Mouse (Mus musculus) liver, embryonic 12.5 days (tissue): ENCODE data around the gene Cd47. TPM values are rescaled to one million over a fixed set of nuclear protein-coding genes. Genes with fewer than 3 reads are reported as not detected.
A peak's percentile ranks its signal among the peaks of the same experiment; 100 is the strongest.

ENCODE experiments used
- ATAC-seq: fragments of 200-750 bp; cut with Nextera tagmentation; 2 replicates; pipeline ENCODE4 v1.8.0; 2017; ENCODE audit warnings: moderate number of reproducible peaks, mild to moderate bottlenecking, moderate library complexity
- H3K27ac ChIP-seq: fragments of 300-500 bp; sonication (generic); 2 replicates; pipeline ENCODE4 v1.5.1; 2016; ENCODE audit warnings: mild to moderate bottlenecking
- H3K27me3 ChIP-seq: fragments of 300-500 bp; sonication (generic); replicated peaks from 2 replicates; pipeline ENCODE4 v1.6.1; 2016; ENCODE audit warnings: mild to moderate bottlenecking, moderate library complexity
- H3K36me3 ChIP-seq: fragments of 300-500 bp; sonication (generic); 2 replicates; pipeline ENCODE4 v1.6.1; 2016; ENCODE audit warnings: mild to moderate bottlenecking, moderate library complexity
- H3K4me1 ChIP-seq: fragments of 300-500 bp; sonication (generic); 2 replicates; pipeline ENCODE4 v1.6.1; 2016
- H3K4me2 ChIP-seq: fragments of 300-500 bp; sonication (generic); 2 replicates; pipeline ENCODE4 v1.6.1; 2016; ENCODE audit warnings: mild to moderate bottlenecking, moderate library complexity
- H3K4me3 ChIP-seq: fragments of 300-500 bp; sonication (generic); 2 replicates; pipeline ENCODE4 v1.5.1; 2016; ENCODE audit warnings: mild to moderate bottlenecking, moderate library complexity
- H3K9ac ChIP-seq: fragments of 300-500 bp; sonication (generic); 2 replicates; pipeline ENCODE4 v1.6.1; 2016; ENCODE audit warnings: mild to moderate bottlenecking, moderate library complexity
- H3K9me3 ChIP-seq: fragments of 300-500 bp; sonication (generic); replicated peaks from 2 replicates; pipeline ENCODE4 v1.6.1; 2016; ENCODE audit warnings: mild to moderate bottlenecking, moderate library complexity
- WGBS: fragments of 180-500 bp; shearing (Covaris S2); methylation state at CpG from one replicate; pipeline ENCODE4 v1.1.7; 2016; ENCODE audit not compliant: insufficient replicate concordance; 5-methylcytosine and 5-hydroxymethylcytosine counted together
- polyA plus RNA-seq: library from polyadenylated mRNA; unstranded; fragments of >200 nt; fragmentation: Nextera tagmentation; extraction: Ambion mirVana; gene quantifications from 2 replicates; pipeline ENCODE4 v1.2.1, GENCODE M21; 2016

Cd47 gene
- polyA plus RNA-seq, 1 experiment from 2014 or later: 308 TPM

- Histone ChIP-seq H3K4me1 (peaks cover 61% of the 10 kb centered on the region), H3K4me3 (no peak overlapping the region), H3K27me3 (no peaks in the 10 kb centered on the region), H3K36me3 (peaks cover 91% of the 10 kb centered on the region), H3K27ac (peak overlapping the region; percentile 80), H3K9ac (peak overlapping the region; percentile 14), H3K9me3 (no peaks in the 10 kb centered on the region), H3K4me2 (peak overlapping the region; percentile 46)
- WGBS: 17% methylated on average over 3 of the region's 3 CpGs
- peak; percentile 73 for ATAC-seq
Measured at GRCm38 (mm10) chr16:49905041-49905440, 104.7 kb downstream of the Cd47 start.

- WGBS: 56% methylated on average over 8 of the region's 8 CpGs
- ATAC-seq: no peak
- no peak overlapping the region for H3K4me3 ChIP-seq
- H3K36me3 ChIP-seq: peaks cover 91% of the 10 kb centered on the region
- no peaks in the 10 kb centered on the region for H3K9me3 ChIP-seq
- H3K4me2 ChIP-seq: peak overlapping the region; percentile 46
- H3K4me1 ChIP-seq: peaks cover 61% of the 10 kb centered on the region
- H3K27me3 ChIP-seq: no peaks in the 10 kb centered on the region
- peak overlapping the region; percentile 80 for H3K27ac ChIP-seq
- peak overlapping the region; percentile 14 for H3K9ac ChIP-seq
Measured at GRCm38 (mm10) chr16:49905601-49906001, 105.3 kb downstream of the Cd47 start.

- no peak for ATAC-seq
- Histone ChIP-seq H3K27ac (peak overlapping the region; percentile 80), H3K4me1 (peaks cover 61% of the 10 kb centered on the region), H3K36me3 (peaks cover 91% of the 10 kb centered on the region), H3K27me3 (no peaks in the 10 kb centered on the region), H3K4me3 (no peak overlapping the region), H3K9ac (no peak overlapping the region; the same call in 1 of the 2 replicates), H3K9me3 (no peaks in the 10 kb centered on the region), H3K4me2 (peak overlapping the region; percentile 46; the same call in 1 of the 2 replicates)
- 60% methylated on average over 5 of the region's 5 CpGs for WGBS
Measured at GRCm38 (mm10) chr16:49906066-49906465, 105.7 kb downstream of the Cd47 start.

- ATAC-seq: no peak
- Histone ChIP-seq H3K4me2 (peak overlapping the region; percentile 28; the same call in 1 of the 2 replicates), H3K4me1 (peaks cover 58% of the 10 kb centered on the region), H3K27ac (peak overlapping the region; percentile 80), H3K9ac (no peak overlapping the region), H3K4me3 (no peak overlapping the region), H3K27me3 (no peaks in the 10 kb centered on the region), H3K36me3 (peaks cover 91% of the 10 kb centered on the region), H3K9me3 (no peaks in the 10 kb centered on the region)
- 53% methylated on average over 2 of the region's 2 CpGs for WGBS
Measured at GRCm38 (mm10) chr16:49906940-49907339, 106.6 kb downstream of the Cd47 start.

- ATAC-seq: peak; percentile 96
- Histone ChIP-seq H3K4me2 (peak overlapping the region; percentile 33), H3K27ac (0 out of 2 replicates have a peak overlapping the region, but pooled peaks have one; percentile 46), H3K36me3 (peaks cover 92% of the 10 kb centered on the region), H3K9me3 (no peaks in the 10 kb centered on the region), H3K9ac (no peak overlapping the region), H3K27me3 (no peaks in the 10 kb centered on the region), H3K4me3 (no peak overlapping the region), H3K4me1 (peaks cover 57% of the 10 kb centered on the region)
- WGBS: 10% methylated on average over 4 of the region's 4 CpGs
Measured at GRCm38 (mm10) chr16:49907356-49907755, 107.0 kb downstream of the Cd47 start.

GRCm38 (mm10) chr16:49909536-49909935, 109.2 kb downstream of the Cd47 start:
- ATAC-seq: no peak
- H3K4me2 ChIP-seq: no peak overlapping the region
- no peak overlapping the region for H3K27ac ChIP-seq
- H3K27me3 ChIP-seq: no peaks in the 10 kb centered on the region
- no peaks in the 10 kb centered on the region for H3K9me3 ChIP-seq
- no peak overlapping the region for H3K9ac ChIP-seq
- WGBS: 80% methylated on average over 8 of the region's 8 CpGs
- no peak overlapping the region for H3K4me3 ChIP-seq
- H3K4me1 ChIP-seq: peaks cover 35% of the 10 kb centered on the region
- peaks cover 86% of the 10 kb centered on the region for H3K36me3 ChIP-seq

GRCm38 (mm10) chr16:49914094-49914493, 113.8 kb downstream of the Cd47 start:
- ATAC-seq: no peak
- Histone ChIP-seq H3K4me3 (no peak overlapping the region), H3K4me2 (no peak overlapping the region), H3K9me3 (no peaks in the 10 kb centered on the region), H3K27me3 (no peaks in the 10 kb centered on the region), H3K36me3 (peaks cover 73% of the 10 kb centered on the region), H3K9ac (no peak overlapping the region), H3K27ac (no peak overlapping the region), H3K4me1 (no peaks in the 10 kb centered on the region)
- 73% methylated on average over 2 of the region's 2 CpGs for WGBS

- Histone ChIP-seq H3K9me3 (no peaks in the 10 kb centered on the region), H3K36me3 (peaks cover 55% of the 10 kb centered on the region), H3K9ac (no peak overlapping the region), H3K4me1 (no peaks in the 10 kb centered on the region), H3K4me3 (no peak overlapping the region), H3K27ac (no peak overlapping the region), H3K4me2 (no peak overlapping the region), H3K27me3 (no peaks in the 10 kb centered on the region)
- ATAC-seq: peak; percentile 33; the same call in 1 of the 2 replicates
- WGBS: 87% methylated on average over 11 of the region's 11 CpGs
Measured at GRCm38 (mm10) chr16:49915532-49916476, 115.5 kb downstream of the Cd47 start.

- WGBS: 83% methylated on average over 10 of the region's 10 CpGs
- Histone ChIP-seq H3K27ac (no peak overlapping the region), H3K27me3 (no peaks in the 10 kb centered on the region), H3K4me1 (0 out of 2 replicates have a peak, but pooled peaks cover 6% of the 10 kb centered on the region), H3K9ac (no peak overlapping the region), H3K4me3 (no peak overlapping the region), H3K4me2 (no peak overlapping the region), H3K36me3 (peaks cover 21% of the 10 kb centered on the region), H3K9me3 (no peaks in the 10 kb centered on the region)
- ATAC-seq: no peak
Measured at GRCm38 (mm10) chr16:49920191-49920590, 119.9 kb downstream of the Cd47 start.

- Histone ChIP-seq H3K27me3 (no peaks in the 10 kb centered on the region), H3K4me2 (no peak overlapping the region), H3K4me3 (no peak overlapping the region), H3K4me1 (0 out of 2 replicates have a peak, but pooled peaks cover 6% of the 10 kb centered on the region), H3K9me3 (no peaks in the 10 kb centered on the region), H3K9ac (no peak overlapping the region), H3K27ac (no peak overlapping the region), H3K36me3 (peaks cover 7% of the 10 kb centered on the region; the same call in 1 of the 2 replicates)
- no peak for ATAC-seq
- 71% methylated on average over 6 of the region's 6 CpGs for WGBS
Measured at GRCm38 (mm10) chr16:49921677-49922076, 121.3 kb downstream of the Cd47 start.

- ATAC-seq: no peak
- WGBS: 61% methylated on average over 11 of the region's 11 CpGs
- H3K36me3 ChIP-seq: peaks cover 2% of the 10 kb centered on the region; the same call in 1 of the 2 replicates
- 0 out of 2 replicates have a peak, but pooled peaks cover 6% of the 10 kb centered on the region for H3K4me1 ChIP-seq
- no peak overlapping the region for H3K9ac ChIP-seq
- no peak overlapping the region; the same call in 1 of the 2 replicates for H3K27ac ChIP-seq
- no peaks in the 10 kb centered on the region for H3K27me3 ChIP-seq
- no peak overlapping the region for H3K4me2 ChIP-seq
- no peak overlapping the region for H3K4me3 ChIP-seq
- no peaks in the 10 kb centered on the region for H3K9me3 ChIP-seq
Measured at GRCm38 (mm10) chr16:49922098-49922497, 121.8 kb downstream of the Cd47 start.

- Histone ChIP-seq H3K9me3 (no peaks in the 10 kb centered on the region), H3K36me3 (no peaks in the 10 kb centered on the region), H3K9ac (no peak overlapping the region), H3K27me3 (no peaks in the 10 kb centered on the region), H3K4me1 (0 out of 2 replicates have a peak, but pooled peaks cover 6% of the 10 kb centered on the region), H3K27ac (no peak overlapping the region), H3K4me2 (no peak overlapping the region), H3K4me3 (no peak overlapping the region)
- no peak for ATAC-seq
- WGBS: 86% methylated on average over 9 of the region's 9 CpGs
Measured at GRCm38 (mm10) chr16:49923720-49924119, 123.4 kb downstream of the Cd47 start.
